ENCODE assay signal across 20 mouse cellular contexts in genomic region chr15:80521661-80522388, GRCm38 (mm10). TPM values are rescaled to one million over a fixed set of nuclear protein-coding genes. Genes with fewer than 3 reads are reported as not detected.
DNase-seq lines count a peak whose midpoint lies in the region; ATAC-seq and TF ChIP-seq lines count a peak whose summit lies in the region.
"Had no signal": no experiment of that assay in that cellular context is flagged by ENCODE, and none has a peak within 500 bp of the region (broad histone marks: within the 10 kb centered on the region; RNA-seq: fewer than 3 reads in every experiment).

No protein-coding gene starts in this region.

- H3K36me3 ChIP-seq in embryonic facial prominence, embryonic 12.5 days, result no peaks in the 10 kb centered on the region
- H3K36me3 ChIP-seq in limb, embryonic 14.5 days (ENCODE audit: control insufficient read depth, insufficient read depth, low read length), result no peaks in the 10 kb centered on the region
- H3K36me3 ChIP-seq: embryonic facial prominence, embryonic 13.5 days; heart, embryonic 13.5 days had no signal

- peak; percentile 32 to 48 for DNase-seq in kidney, adult 8-10 months
- no peak for DNase-seq in kidney, postnatal 10 days
- DNase-seq in limb, embryonic 14.5 days (ENCODE audit: low spot score), result no peak
- no peak for DNase-seq in adrenal gland, postnatal 4 days (ENCODE audit: low spot score in 2 of 2)
- no peak for DNase-seq in left cerebral cortex, postnatal 36 days (ENCODE audit: low spot score in 2 of 2)
- DNase-seq: adrenal gland, postnatal 25 days; cerebellum, adult 11-12 months; gastrocnemius, postnatal 10 days; lung, adult 2 months; right cerebral cortex, postnatal 4 days had no signal

- no peak overlapping the region for H3K4me3 ChIP-seq in bone marrow macrophage, adult 2 months (ENCODE audit: insufficient read depth, low read length)
- no peak overlapping the region for H3K4me3 ChIP-seq in embryonic facial prominence, embryonic 12.5 days
- H3K4me3 ChIP-seq in limb, embryonic 14.5 days (replicated peaks; ENCODE audit: low read length), result no peak overlapping the region
- H3K4me3 ChIP-seq: embryonic facial prominence, embryonic 13.5 days; heart, embryonic 13.5 days; myocyte had no signal

- H3K4me2 ChIP-seq in embryonic facial prominence, embryonic 12.5 days (replicated peaks), result no peak overlapping the region
- H3K4me2 ChIP-seq in limb, embryonic 14.5 days (replicated peaks; ENCODE audit: low read depth, low read length, severe bottlenecking), result no peak overlapping the region
- H3K4me2 ChIP-seq: embryonic facial prominence, embryonic 13.5 days; heart, embryonic 13.5 days; hindbrain, embryonic 14.5 days; midbrain, embryonic 11.5 days had no signal

- ATAC-seq in embryonic facial prominence, embryonic 12.5 days (ENCODE audit: insufficient number of reproducible peaks, insufficient read depth, low FRiP score, low TSS enrichment), result no peak
- ATAC-seq in limb, embryonic 14.5 days (ENCODE audit: low FRiP score, low read depth), result 0 out of 2 replicates have a peak, but pooled peaks have one; percentile 63
- ATAC-seq: forebrain, embryonic 14.5 days had no signal

- no peak overlapping the region for H3K9ac ChIP-seq in embryonic facial prominence, embryonic 12.5 days
- no peak overlapping the region for H3K9ac ChIP-seq in limb, embryonic 14.5 days (ENCODE audit: low read depth, low read length, severe bottlenecking)
- H3K9ac ChIP-seq: embryonic facial prominence, embryonic 13.5 days; heart, embryonic 13.5 days; hindbrain, embryonic 14.5 days had no signal

- no peaks in the 10 kb centered on the region for H3K9me3 ChIP-seq in embryonic facial prominence, embryonic 12.5 days
- no peaks in the 10 kb centered on the region for H3K9me3 ChIP-seq in limb, embryonic 14.5 days (ENCODE audit: control insufficient read depth, low read length)
- H3K9me3 ChIP-seq: embryonic facial prominence, embryonic 13.5 days; heart, embryonic 13.5 days had no signal

- 28% methylated on average over 10 of the region's 10 CpGs for WGBS in embryonic facial prominence, embryonic 12.5 days
- 28% methylated on average over 10 of the region's 10 CpGs for WGBS in limb, embryonic 14.5 days

- intact Hi-C loops in left cerebral cortex, postnatal 36 days (cut with DNase I), result no loop called here

- no peak for TF ChIP-seq POLR2A in bone marrow macrophage, adult 2 months (IDR thresholded peaks at IDR 0.05; ENCODE audit: borderline replicate concordance, low read depth, low read length)
- no peak for TF ChIP-seq POLR2A in limb, embryonic 14.5 days (IDR thresholded peaks at IDR 0.05; ENCODE audit: borderline replicate concordance, extremely low read depth, insufficient read depth, insufficient read length)

- no peak for TF ChIP-seq CTCF in bone marrow macrophage, adult 2 months (IDR thresholded peaks at IDR 0.05; ENCODE audit: low read depth, low read length)

- H3K27ac ChIP-seq in bone marrow macrophage, adult 2 months (ENCODE audit: insufficient read depth, low read depth, low read length), result peak overlapping the region; percentile 84
- 0 out of 2 replicates have a peak overlapping the region, but pooled peaks have one; percentile 24 for H3K27ac ChIP-seq in embryonic facial prominence, embryonic 12.5 days
- no peak overlapping the region for H3K27ac ChIP-seq in limb, embryonic 14.5 days (replicated peaks; ENCODE audit: low read depth, low read length)
- H3K27ac ChIP-seq: embryonic facial prominence, embryonic 13.5 days; heart, embryonic 13.5 days; hindbrain, embryonic 14.5 days had no signal

- peaks cover 3% of the 10 kb centered on the region; the same call in 1 of the 2 replicates for H3K27me3 ChIP-seq in embryonic facial prominence, embryonic 12.5 days
- H3K27me3 ChIP-seq in limb, embryonic 14.5 days (ENCODE audit: control insufficient read depth, insufficient read depth, low read length), result no peaks in the 10 kb centered on the region
- H3K27me3 ChIP-seq: embryonic facial prominence, embryonic 13.5 days had no signal

- peaks cover 32% of the 10 kb centered on the region for H3K4me1 ChIP-seq in bone marrow macrophage, adult 2 months (ENCODE audit: control insufficient read depth, insufficient read depth, low read length)
- H3K4me1 ChIP-seq in embryonic facial prominence, embryonic 12.5 days, result peaks cover 24% of the 10 kb centered on the region
- H3K4me1 ChIP-seq in limb, embryonic 14.5 days (ENCODE audit: control insufficient read depth, insufficient read depth, low read length), result peaks cover 19% of the 10 kb centered on the region

RNA-seq across cellular contexts. Expression of gene Enthd1, which starts 43.1 kb away (rescaled TPM):
- not detected in 2 replicates for polyA plus RNA-seq in bone marrow macrophage, adult 2 months (2012; ENCODE audit: insufficient read depth, insufficient read length, missing spikeins)
- polyA plus RNA-seq in embryonic facial prominence, embryonic 12.5 days (2016; fragmentation: Nextera tagmentation; extraction: Ambion mirVana), result not detected in 2 replicates
- 0.04 TPM in 2 replicates for polyA plus RNA-seq in limb, embryonic 14.5 days (2012; rRNA removed)
- not detected in 2 replicates for polyA plus RNA-seq in limb, embryonic 14.5 days (2014; fragmentation: Nextera tagmentation; extraction: Ambion mirVana)
- not detected for total RNA-seq in adrenal gland, postnatal 4 days (2021)
- not detected for total RNA-seq in left cerebral cortex, postnatal 36 days (2021)
- total RNA-seq: adrenal gland, postnatal 25 days; gastrocnemius, postnatal 10 days; layer of hippocampus, adult 18-20 months; left cerebral cortex, adult 8-10 months had no signal
- polyA plus RNA-seq: embryonic facial prominence, embryonic 13.5 days; forebrain, embryonic 14.5 days; heart, embryonic 13.5 days; hindbrain, embryonic 14.5 days; lung, adult 2 months; midbrain, embryonic 11.5 days; myocyte had no signal

RNA-seq across cellular contexts. Expression of gene Grap2, which starts 50.6 kb away (rescaled TPM):
- polyA plus RNA-seq in bone marrow macrophage, adult 2 months (2012; ENCODE audit: insufficient read depth, insufficient read length, missing spikeins), result 1.9 and 2.0 TPM in 2 replicates
- 3.0 and 4.0 TPM in 2 replicates for polyA plus RNA-seq in embryonic facial prominence, embryonic 12.5 days (2016; fragmentation: Nextera tagmentation; extraction: Ambion mirVana)
- polyA plus RNA-seq in limb, embryonic 14.5 days (2012; rRNA removed), result 0.36 and 0.90 TPM in 2 replicates
- polyA plus RNA-seq in limb, embryonic 14.5 days (2014; fragmentation: Nextera tagmentation; extraction: Ambion mirVana), result 0.15 and 1.2 TPM in 2 replicates
- 1 to 10 TPM; 1.3 to 1.7 TPM for total RNA-seq in adrenal gland, postnatal 4 days (2021)
- under 1 TPM; 0.35 to 0.50 TPM for total RNA-seq in left cerebral cortex, postnatal 36 days (2021)
- polyA plus RNA-seq: myocyte had no signal

Comparison
In these comparisons a context has a peak if more than half of its experiments do, and no peak if none do; other contexts are left out.
1. DNase-seq: peak in kidney, adult 8-10 months (2 of 2); none in kidney, postnatal 10 days (single experiment), limb, embryonic 14.5 days (single experiment), adrenal gland, postnatal 4 days (0 of 2) and left cerebral cortex, postnatal 36 days (0 of 2).